ENCODE assay signal across 32 mouse cellular contexts in genomic region chr10:84863488-84863887, GRCm38 (mm10). TPM values are rescaled to one million over a fixed set of nuclear protein-coding genes. Genes with fewer than 3 reads are reported as not detected.
DNase-seq lines count a peak whose midpoint lies in the region; ATAC-seq and TF ChIP-seq lines count a peak whose summit lies in the region.
"Had no signal": no experiment of that assay in that cellular context is flagged by ENCODE, and none has a peak within 500 bp of the region (broad histone marks: within the 10 kb centered on the region; RNA-seq: fewer than 3 reads in every experiment).

No protein-coding gene starts in this region.

- no peak for TF ChIP-seq CTCF in midbrain, postnatal 0 days (IDR thresholded peaks at IDR 0.05)

- DNase-seq in hindbrain, embryonic 10.5 days (ENCODE audit: low spot score): peak; percentile 25
- DNase-seq in ES-CJ7 (ENCODE audit: low read depth, low spot score): peak; percentile 48
- peak; percentile 24 for DNase-seq in limb, embryonic 10.5 days (ENCODE audit: low spot score)
- no peak for DNase-seq in midbrain, postnatal 0 days (ENCODE audit: low spot score)
- no peak for DNase-seq in gastrocnemius, postnatal 14 days
- no peak for DNase-seq in heart, postnatal 10 days
- DNase-seq: adrenal gland, adult 2 months; adrenal gland, postnatal 36 days; cerebellum, adult 2 months; cerebellum, postnatal 14 days; gastrocnemius, postnatal 10 days; heart, adult 18-20 months; heart, postnatal 4 days; kidney, adult 2 months; kidney, postnatal 36 days; layer of hippocampus, postnatal 36 days; thymus, postnatal 14 days had no signal

- no peak overlapping the region for H3K4me2 ChIP-seq in hindbrain, embryonic 16.5 days (ENCODE audit: low read length)
- H3K4me2 ChIP-seq in midbrain, postnatal 0 days (ENCODE audit: low read depth, low read length, poor library complexity, severe bottlenecking): no peak overlapping the region
- H3K4me2 ChIP-seq: heart, embryonic 11.5 days; hindbrain, embryonic 14.5 days; limb, embryonic 12.5 days; liver, embryonic 11.5 days; lung, embryonic 15.5 days; midbrain, embryonic 11.5 days; neural tube, embryonic 13.5 days had no signal

- H3K27ac ChIP-seq in hindbrain, embryonic 10.5 days: peak overlapping the region; percentile 45; the same call in 1 of the 2 replicates
- H3K27ac ChIP-seq in hindbrain, embryonic 16.5 days (ENCODE audit: low read depth, low read length): no peak overlapping the region
- no peak overlapping the region for H3K27ac ChIP-seq in limb, embryonic 10.5 days
- no peak overlapping the region for H3K27ac ChIP-seq in midbrain, postnatal 0 days (ENCODE audit: low read depth, low read length)
- H3K27ac ChIP-seq: hindbrain, embryonic 14.5 days; layer of hippocampus, adult 2 months; limb, embryonic 12.5 days; lung, embryonic 15.5 days; neural tube, embryonic 13.5 days had no signal

- peaks cover 86% of the 10 kb centered on the region for H3K36me3 ChIP-seq in hindbrain, embryonic 10.5 days
- no peaks in the 10 kb centered on the region for H3K36me3 ChIP-seq in hindbrain, embryonic 16.5 days (ENCODE audit: control insufficient read depth, insufficient read depth, low read length)
- no peaks in the 10 kb centered on the region for H3K36me3 ChIP-seq in limb, embryonic 10.5 days
- no peaks in the 10 kb centered on the region for H3K36me3 ChIP-seq in midbrain, postnatal 0 days (ENCODE audit: insufficient read depth, low read length)
- H3K36me3 ChIP-seq: limb, embryonic 12.5 days; lung, embryonic 15.5 days; neural tube, embryonic 13.5 days had no signal

- WGBS in hindbrain, embryonic 10.5 days: 76% methylated on average over 6 of the region's 6 CpGs
- WGBS in hindbrain, embryonic 16.5 days: 65% methylated on average over 6 of the region's 6 CpGs
- WGBS in limb, embryonic 10.5 days: 95% methylated on average over 6 of the region's 6 CpGs
- 89% methylated on average over 6 of the region's 6 CpGs for WGBS in midbrain, postnatal 0 days

- H3K9ac ChIP-seq in hindbrain, embryonic 16.5 days (ENCODE audit: low read depth, low read length): no peak overlapping the region
- no peak overlapping the region for H3K9ac ChIP-seq in midbrain, postnatal 0 days (replicated peaks; ENCODE audit: low read length, poor library complexity, severe bottlenecking)
- H3K9ac ChIP-seq: hindbrain, embryonic 14.5 days; limb, embryonic 12.5 days; lung, embryonic 15.5 days; neural tube, embryonic 13.5 days had no signal

- H3K4me1 ChIP-seq in hindbrain, embryonic 10.5 days (replicated peaks): peaks cover 40% of the 10 kb centered on the region
- H3K4me1 ChIP-seq in hindbrain, embryonic 16.5 days (ENCODE audit: control insufficient read depth, insufficient read depth, low read depth, low read length): peaks cover 12% of the 10 kb centered on the region
- peaks cover 25% of the 10 kb centered on the region for H3K4me1 ChIP-seq in limb, embryonic 10.5 days
- no peaks in the 10 kb centered on the region for H3K4me1 ChIP-seq in midbrain, postnatal 0 days (ENCODE audit: insufficient read depth, low read length)

- H3K9me3 ChIP-seq in hindbrain, embryonic 10.5 days: no peaks in the 10 kb centered on the region
- no peaks in the 10 kb centered on the region for H3K9me3 ChIP-seq in hindbrain, embryonic 16.5 days (ENCODE audit: control insufficient read depth, low read length)
- H3K9me3 ChIP-seq in limb, embryonic 10.5 days (replicated peaks): no peaks in the 10 kb centered on the region
- no peaks in the 10 kb centered on the region for H3K9me3 ChIP-seq in midbrain, postnatal 0 days (ENCODE audit: low read length)
- H3K9me3 ChIP-seq: limb, embryonic 12.5 days; lung, embryonic 15.5 days; neural tube, embryonic 13.5 days had no signal

- intact Hi-C loops in gastrocnemius, postnatal 14 days (cut with DNase I; ENCODE audit: low total_unique reads): no loop called here
- intact Hi-C loops in heart, postnatal 10 days (cut with DNase I): no loop called here

- no peak for ATAC-seq in hindbrain, embryonic 16.5 days
- no peak for ATAC-seq in midbrain, postnatal 0 days (ENCODE audit: low FRiP score)
- ATAC-seq: activated CD4-positive, CD25-positive, alpha-beta regulatory T cell, adult 4 months; CD4-positive, CD25-positive, alpha-beta regulatory T cell, adult 4 months; forebrain, embryonic 16.5 days; inflammation-experienced regulatory T-cells, adult 6 months; midbrain, embryonic 16.5 days had no signal

- H3K4me3 ChIP-seq in hindbrain, embryonic 10.5 days: no peak overlapping the region
- H3K4me3 ChIP-seq in hindbrain, embryonic 16.5 days (ENCODE audit: low read length): no peak overlapping the region
- H3K4me3 ChIP-seq in limb, embryonic 10.5 days: no peak overlapping the region
- no peak overlapping the region for H3K4me3 ChIP-seq in midbrain, postnatal 0 days (ENCODE audit: low read depth, low read length)
- H3K4me3 ChIP-seq: erythroblast, embryonic 14.5 days; layer of hippocampus, adult 2 months; limb, embryonic 12.5 days; lung, embryonic 15.5 days; neural tube, embryonic 13.5 days had no signal

- H3K27me3 ChIP-seq in hindbrain, embryonic 10.5 days (ENCODE audit: insufficient read depth, poor library complexity, severe bottlenecking): 0 out of 2 replicates have a peak, but pooled peaks cover 3% of the 10 kb centered on the region
- no peaks in the 10 kb centered on the region for H3K27me3 ChIP-seq in hindbrain, embryonic 16.5 days (replicated peaks; ENCODE audit: control insufficient read depth, insufficient read depth, low read length)
- 0 out of 2 replicates have a peak, but pooled peaks cover 7% of the 10 kb centered on the region for H3K27me3 ChIP-seq in limb, embryonic 10.5 days (ENCODE audit: low read depth, poor library complexity, severe bottlenecking)
- no peaks in the 10 kb centered on the region for H3K27me3 ChIP-seq in midbrain, postnatal 0 days (ENCODE audit: insufficient read depth, low read length)
- H3K27me3 ChIP-seq: limb, embryonic 12.5 days; neural tube, embryonic 13.5 days had no signal

RNA-seq across cellular contexts. Expression of gene Ric8b, which starts 53.9 kb away (rescaled TPM):
- 27.4 and 29.5 TPM in 2 replicates for polyA plus RNA-seq in hindbrain, embryonic 10.5 days (2016; fragmentation: Nextera tagmentation; extraction: Ambion mirVana)
- polyA plus RNA-seq in hindbrain, embryonic 16.5 days (2015; fragmentation: Nextera tagmentation; extraction: Ambion mirVana): 43.0 and 48.3 TPM in 2 replicates
- 25.1 and 28.5 TPM in 2 replicates for polyA plus RNA-seq in limb, embryonic 10.5 days (2016; fragmentation: Nextera tagmentation; extraction: Ambion mirVana)
- total RNA-seq in midbrain, postnatal 0 days (2014; rRNA removed): 48.4 and 61.2 TPM in 2 replicates
- 34.5 and 34.8 TPM in 2 replicates for polyA plus RNA-seq in midbrain, postnatal 0 days (2015; fragmentation: Nextera tagmentation; extraction: Ambion mirVana)
- total RNA-seq in gastrocnemius, postnatal 14 days (2021): 10 to 100 TPM; 34.5 to 35.0 TPM
- total RNA-seq in heart, postnatal 10 days (2021): 10 to 100 TPM; 22.3 to 26.9 TPM

Comparison
In these comparisons a context has a peak if more than half of its experiments do, and no peak if none do; other contexts are left out.
1. DNase-seq: peak in hindbrain, embryonic 10.5 days (single experiment), ES-CJ7 (single experiment) and limb, embryonic 10.5 days (single experiment); none in midbrain, postnatal 0 days (single experiment), gastrocnemius, postnatal 14 days (single experiment) and heart, postnatal 10 days (0 of 2).